Mouse (Mus musculus) liver, adult 10 weeks (tissue): ENCODE data around the gene Ogfod1. TPM values are rescaled to one million over a fixed set of nuclear protein-coding genes. Genes with fewer than 3 reads are reported as not detected.

Experiments used
- polyA plus RNA-seq: library from polyadenylated mRNA; stranded (reverse); fragments of 350-450 nt; fragmentation: Illumina TruSeq; extraction: RNeasy Lipid Tissue Mini Kit (QIAGEN cat#74804); gene quantifications from one replicate; pipeline ENCODE4 v1.2.3, GENCODE M21; 2014; ENCODE audit warnings: low read depth, low replicate concordance

Gene Ogfod1
- polyA plus RNA-seq, result 9.8 TPM

GRCm38 (mm10) chr8:94036944-94037524 is at the start of gene Ogfod1, which contains the start of gene Nudt21:
Ogfod1 (plus strand) TSS chr8:94037198.
Nudt21 (minus strand) TSS chr8:94037031.

GRCm38 (mm10) chr8:94012013-94012951 is 24.7 kb upstream of the Ogfod1 start, which contains the start of gene Amfr:
Amfr (minus strand) TSS chr8:94012842.

GRCm38 (mm10) chr8:94098081-94098974 is 61.3 kb downstream of the Ogfod1 start, which contains the start of gene Bbs2:
Bbs2 (minus strand) TSS chr8:94098928.

Other genes starting within 250 kb of the Ogfod1 start
- 0.19 TPM for gene Gnao1, start 227.2 kb upstream of the Ogfod1 start, polyA plus RNA-seq
- 190 TPM for gene Amfr, start 24.4 kb upstream of the Ogfod1 start, polyA plus RNA-seq
- 41.8 TPM for gene Nudt21, start 167 bp upstream of the Ogfod1 start, polyA plus RNA-seq
- gene Bbs2, start 61.7 kb downstream of the Ogfod1 start, polyA plus RNA-seq, result 1.9 TPM
- not detected for gene Mt4, start 100.0 kb downstream of the Ogfod1 start, polyA plus RNA-seq
- gene Mt3, start 115.4 kb downstream of the Ogfod1 start, polyA plus RNA-seq, result not detected
- 9.5 TPM for gene Mt2, start 135.5 kb downstream of the Ogfod1 start, polyA plus RNA-seq
- 10.4 TPM for gene Mt1, start 141.9 kb downstream of the Ogfod1 start, polyA plus RNA-seq
- gene Nup93, start 177.4 kb downstream of the Ogfod1 start, polyA plus RNA-seq, result 4.3 TPM